Mouse (Mus musculus): ENCODE data around the gene Gm14322. TPM values are rescaled to one million over a fixed set of nuclear protein-coding genes. Genes with fewer than 3 reads are reported as not detected.

The Gm14322 gene
- 1 to 10 TPM in 1 of 2 experiments, under 1 TPM in 1; 1.00 to 1.5 TPM for total RNA-seq (2023)

GRCm38 (mm10) chr2:177758941-177759558, at the start of gene Gm14322:
Gene Gm14322 (plus strand): TSS chr2:177759288.

Other genes with a start within 250 kb of the Gm14322 start
- gene Gm14406, start 181.1 kb upstream of the Gm14322 start, total RNA-seq (2023) = not detected
- 1 to 10 TPM; 3.0 to 3.5 TPM for gene Gm14325, start 81.0 kb downstream of the Gm14322 start, total RNA-seq (2023)
- under 1 TPM; 0.40 to 0.78 TPM for gene Gm14327, start 137.8 kb downstream of the Gm14322 start, total RNA-seq (2023)
- gene Zfp972, start 166.3 kb downstream of the Gm14322 start, total RNA-seq (2023) = under 1 TPM in 1 of 2 experiments, not detected in 1; 0.71 TPM
- gene Gm14326, start 198.0 kb downstream of the Gm14322 start, total RNA-seq (2023) = 1 to 10 TPM; 4.2 to 7.8 TPM